Mouse (Mus musculus) liver, embryonic 11.5 days (tissue): ENCODE results near the gene Brd3. TPM values are rescaled to one million over a fixed set of nuclear protein-coding genes. Genes with fewer than 3 reads are reported as not detected.

Experiments
- ATAC-seq: fragments of 200-750 bp; cut with Nextera tagmentation; replicated peaks from 2 replicates; pipeline ENCODE4 v1.8.0; 2017; ENCODE audit warnings: moderate number of reproducible peaks, mild to moderate bottlenecking, moderate TSS enrichment, moderate library complexity; ENCODE audit not compliant: low FRiP score
- DNase-seq: peaks from one replicate; pipeline ENCODE4 v3.0.0-alpha.2; 2017; ENCODE audit warnings: low spot score
- H3K27ac ChIP-seq: fragments of 300-500 bp; sonication (generic); 2 replicates; pipeline ENCODE4 v1.5.1; 2014; ENCODE audit warnings: mild to moderate bottlenecking, low read depth, low read length, control low read depth
- H3K27me3 ChIP-seq: fragments of 300-500 bp; sonication (generic); replicated peaks from 2 replicates; pipeline ENCODE4 v1.6.1; 2014; ENCODE audit warnings: low read length, mixed read lengths; ENCODE audit not compliant: control insufficient read depth, insufficient read depth
- H3K36me3 ChIP-seq: fragments of 300-500 bp; sonication (generic); 2 replicates; pipeline ENCODE4 v1.6.1; 2014; ENCODE audit warnings: mild to moderate bottlenecking, low read length, moderate library complexity, mixed read lengths; ENCODE audit not compliant: control insufficient read depth, insufficient read depth
- H3K4me1 ChIP-seq: fragments of 300-500 bp; sonication (generic); replicated peaks from 2 replicates; pipeline ENCODE4 v1.6.1; 2014; ENCODE audit warnings: low read length, mixed read lengths; ENCODE audit not compliant: control insufficient read depth, insufficient read depth
- H3K4me2 ChIP-seq: fragments of 300-500 bp; sonication (generic); 2 replicates; pipeline ENCODE4 v1.6.1; 2014; ENCODE audit warnings: mild to moderate bottlenecking, control low read depth, moderate library complexity
- H3K4me3 ChIP-seq: fragments of 300-500 bp; sonication (generic); 2 replicates; pipeline ENCODE4 v1.5.1; 2014; ENCODE audit warnings: low read depth, low read length, control low read depth
- H3K9ac ChIP-seq: fragments of 300-500 bp; sonication (generic); 2 replicates; pipeline ENCODE4 v1.6.1; 2014; ENCODE audit warnings: low read depth, low read length, control low read depth
- H3K9me3 ChIP-seq: fragments of 300-500 bp; sonication (generic); 2 replicates; pipeline ENCODE4 v1.6.1; 2016; ENCODE audit warnings: low read length, inconsistent platforms, mixed read lengths; ENCODE audit not compliant: control insufficient read depth
- WGBS: fragments of 180-500 bp; shearing (Covaris S2); extraction: QIAGEN DNeasy Blood & Tissue Kit; methylation state at CpG from one replicate; pipeline ENCODE4 v1.1.7; 2014; 5-methylcytosine and 5-hydroxymethylcytosine counted together
- microRNA-seq: library from miRNA; unstranded; fragments of <30 nt; microRNA quantifications from one replicate; pipeline ENCODE4, GENCODE M21; 2017; ENCODE audit warnings: borderline number of aligned reads
- polyA plus RNA-seq: library from polyadenylated mRNA; unstranded; fragments of >200 nt; fragmentation: Nextera tagmentation; extraction: Ambion mirVana; gene quantifications from 2 replicates; pipeline ENCODE4 v1.2.1, GENCODE M21; 2014

Brd3 gene
- polyA plus RNA-seq, 1 experiment from 2014 or later: 113 TPM

DNA sequence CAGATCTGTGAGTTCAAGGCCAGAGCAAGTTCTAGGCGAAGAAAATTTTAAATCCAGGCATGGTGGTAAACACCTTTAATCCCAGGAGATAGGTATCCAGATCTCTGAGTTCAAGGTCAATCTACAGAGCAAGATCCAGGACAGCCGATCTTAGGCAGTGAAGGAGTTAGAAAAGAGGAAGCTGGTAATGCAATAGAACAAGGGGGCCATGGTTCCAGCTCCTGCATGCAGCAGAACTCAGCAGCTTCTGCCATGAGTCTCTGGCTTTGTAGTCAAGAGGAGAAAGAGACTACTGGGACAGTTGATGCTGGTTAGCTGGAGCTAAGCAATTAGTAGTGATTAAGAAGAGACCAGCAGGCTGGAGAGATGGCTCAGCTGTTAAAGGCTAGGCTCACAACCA lies 105.9 kb downstream of the Brd3 start:
- H3K4me2 ChIP-seq: no peak overlapping the region
- H3K27me3 ChIP-seq: no peaks in the 10 kb centered on the region
- 69% methylated on average over 2 of the region's 2 CpGs for WGBS
- ATAC-seq (no peak), DNase-seq (no peak)
- peaks cover 9% of the 10 kb centered on the region; the same call in 1 of the 2 replicates for H3K9me3 ChIP-seq
- no peak overlapping the region for H3K9ac ChIP-seq
- H3K4me1 ChIP-seq: peaks cover 22% of the 10 kb centered on the region
- no peak overlapping the region for H3K27ac ChIP-seq
- 0 out of 2 replicates have a peak, but pooled peaks cover 2% of the 10 kb centered on the region for H3K36me3 ChIP-seq
- no peak overlapping the region for H3K4me3 ChIP-seq

DNA sequence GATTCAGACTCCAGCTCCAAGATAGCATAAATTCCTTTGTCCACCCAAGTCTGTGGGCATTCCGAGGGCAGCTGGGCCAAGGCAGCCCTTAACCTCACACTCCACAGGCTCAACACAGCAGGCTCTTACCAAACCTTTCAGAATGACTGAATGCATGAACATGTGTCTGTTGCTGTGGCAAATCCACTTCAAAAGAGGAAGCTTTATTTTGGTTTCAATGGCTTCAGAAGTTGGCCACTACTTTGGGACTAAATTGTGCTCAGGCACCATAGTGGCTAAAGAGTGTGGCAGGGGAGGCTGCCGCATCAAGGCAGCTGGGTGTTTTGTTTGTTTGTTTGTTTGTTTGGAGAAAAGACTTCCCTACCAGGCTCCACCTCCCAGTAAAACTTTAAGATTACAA lies 107.4 kb downstream of the Brd3 start:
- Histone ChIP-seq H3K4me3 (no peak overlapping the region), H3K27ac (no peak overlapping the region), H3K4me1 (peaks cover 26% of the 10 kb centered on the region), H3K9ac (no peak overlapping the region), H3K36me3 (0 out of 2 replicates have a peak, but pooled peaks cover 2% of the 10 kb centered on the region), H3K4me2 (no peak overlapping the region), H3K9me3 (peaks cover 9% of the 10 kb centered on the region; the same call in 1 of the 2 replicates), H3K27me3 (no peaks in the 10 kb centered on the region)
- ATAC-seq: no peak
- no peak for DNase-seq
- WGBS: 87% methylated on average over 2 of the region's 2 CpGs

DNA sequence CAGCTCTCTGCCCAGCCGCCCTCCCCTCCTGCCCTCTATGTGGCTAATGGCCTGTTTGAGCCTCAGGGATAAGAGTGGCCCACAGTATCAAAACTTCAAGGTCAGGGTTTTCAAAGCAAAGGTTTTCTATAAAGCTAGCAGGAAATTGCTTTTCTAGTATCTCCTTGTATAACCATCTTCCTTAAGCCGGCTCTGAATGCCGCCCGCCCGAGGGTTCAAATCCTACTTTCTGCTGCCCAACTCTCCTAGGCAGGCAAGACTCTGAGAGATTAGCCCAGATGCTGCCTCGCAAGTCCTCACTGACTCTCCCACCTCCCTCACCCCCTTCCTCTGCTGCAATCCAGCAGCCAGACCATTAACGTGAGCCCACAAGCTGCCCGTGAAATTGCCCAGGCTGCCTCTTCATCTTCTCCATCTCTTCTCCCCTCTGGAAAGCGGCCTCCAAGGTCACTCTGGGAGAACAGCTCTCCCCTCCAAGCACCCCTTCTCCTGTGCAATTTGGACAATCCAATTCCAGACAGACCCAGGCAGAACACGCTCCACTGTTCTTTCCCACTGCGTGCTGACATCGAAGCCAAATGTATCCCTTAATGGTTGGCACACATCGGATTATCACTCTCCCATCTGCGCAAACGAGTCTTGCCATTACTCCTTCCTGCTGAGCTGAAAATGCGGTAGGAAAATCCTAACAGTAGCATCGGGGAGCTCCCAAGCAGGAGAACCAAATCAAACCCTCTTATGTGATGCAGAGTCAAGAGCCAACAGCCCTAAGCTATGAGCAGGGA lies 110.6 kb downstream of the Brd3 start:
- Histone ChIP-seq H3K9ac (no peak overlapping the region), H3K27ac (no peak overlapping the region), H3K36me3 (0 out of 2 replicates have a peak, but pooled peaks cover 2% of the 10 kb centered on the region), H3K4me2 (no peak overlapping the region), H3K4me3 (no peak overlapping the region), H3K27me3 (no peaks in the 10 kb centered on the region), H3K9me3 (peaks cover 9% of the 10 kb centered on the region; the same call in 1 of the 2 replicates), H3K4me1 (peaks cover 19% of the 10 kb centered on the region)
- WGBS: 66% methylated on average over 17 of the region's 17 CpGs
- ATAC-seq (no peak), DNase-seq (no peak)

Small RNA genes lying within 50 kb of the gene (microRNA-seq; reads per million reads assigned to microRNA genes)
- 1.4 reads per million for gene Gm24049
- gene Mir7578: not detected

Other genes starting within 250 kb of the Brd3 start
- gene Vav2, start 80.6 kb downstream of the Brd3 start, polyA plus RNA-seq: 6.0 and 6.6 TPM in 2 replicates
- gene Brd3os, start 65.3 kb downstream of the Brd3 start, polyA plus RNA-seq: 2.2 and 2.8 TPM in 2 replicates
- 76.7 and 78.0 TPM in 2 replicates for gene Wdr5, start 7.5 kb upstream of the Brd3 start, polyA plus RNA-seq
- 5.2 and 5.5 TPM in 2 replicates for gene Rxra, start 168.8 kb upstream of the Brd3 start, polyA plus RNA-seq